Mouse (Mus musculus) kidney, adult 2 months (tissue): ENCODE results near the gene Ccdc18.

ENCODE experiments used
- CTCF ChIP-seq: fragments of 200-500 bp; conservative IDR thresholded peaks from 2 replicates; pipeline ENCODE4 v1.5.1; 2011; ENCODE audit warnings: low read depth, mild to moderate bottlenecking, control low read depth, low read length, moderate library complexity, mixed read lengths; ENCODE audit not compliant: insufficient read depth, insufficient read length
- POLR2A ChIP-seq: fragments of 200-500 bp; IDR thresholded peaks from one replicate; pipeline ENCODE4 v1.6.1; 2011; ENCODE audit warnings: low read depth, low read length, control low read depth

DNA sequence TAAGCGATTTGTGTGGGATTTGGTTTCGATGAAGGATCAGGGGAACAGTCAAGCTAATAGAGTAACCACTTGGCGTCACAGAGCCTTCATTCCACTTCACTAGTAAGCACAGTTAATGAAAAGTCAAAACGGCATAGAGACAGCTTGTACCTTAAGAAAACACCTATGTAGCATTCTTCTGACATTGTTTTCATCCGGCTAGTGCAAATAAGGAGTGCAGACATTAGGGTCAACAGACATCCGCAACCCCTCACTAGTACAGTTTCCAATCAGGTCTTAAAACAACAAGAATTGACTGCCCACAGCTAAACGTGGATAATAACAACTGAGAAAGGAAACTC is 137.1 kb downstream of the Ccdc18 start:
- no peak for TF ChIP-seq POLR2A
- no peak for TF ChIP-seq CTCF
